Mouse (Mus musculus) spleen, adult 2 months (tissue): Measurements from ENCODE around the gene Plekha1. TPM values are rescaled to one million over a fixed set of nuclear protein-coding genes. Genes with fewer than 3 reads are reported as not detected.

Source experiments
- DNase-seq, 2 experiments: peaks; one replicate each; pipeline versions ENCODE4 v3.0.0 to v3.0.0-alpha.2; 2012 to 2021; ENCODE audit warnings: low spot score in 2 of 2, low read depth in 1 of 2
- H3K27ac ChIP-seq: fragments of 200-500 bp; 2 replicates; pipeline ENCODE4 v1.5.1; 2012; ENCODE audit warnings: low read length, inconsistent platforms; ENCODE audit not compliant: insufficient read depth
- H3K27me3 ChIP-seq: fragments of 200-500 bp; 2 replicates; pipeline ENCODE4 v1.6.1; 2012; ENCODE audit warnings: mild to moderate bottlenecking, moderate library complexity, low read length, inconsistent platforms; ENCODE audit not compliant: control insufficient read depth, insufficient read depth
- H3K36me3 ChIP-seq: fragments of 200-500 bp; 2 replicates; pipeline ENCODE4 v1.6.1; 2012; ENCODE audit warnings: mild to moderate bottlenecking, low read length, inconsistent platforms; ENCODE audit not compliant: control insufficient read depth, insufficient read depth
- H3K4me1 ChIP-seq: fragments of 200-500 bp; 2 replicates; pipeline ENCODE4 v1.6.1; 2011; ENCODE audit warnings: inconsistent platforms; ENCODE audit not compliant: control insufficient read depth, insufficient read depth, insufficient read length
- H3K4me3 ChIP-seq: fragments of 200-500 bp; 2 replicates; pipeline ENCODE4 v1.5.1; 2011; ENCODE audit warnings: mild to moderate bottlenecking, inconsistent platforms; ENCODE audit not compliant: insufficient read depth, insufficient read length; ENCODE audit errors: extremely low read depth
- CTCF ChIP-seq: fragments of 200-500 bp; IDR thresholded peaks from 2 replicates; pipeline ENCODE4 v1.5.1; 2011; ENCODE audit warnings: mild to moderate bottlenecking, inconsistent platforms; ENCODE audit not compliant: insufficient read depth, insufficient read length, insufficient replicate concordance; ENCODE audit errors: extremely low read depth
- POLR2A ChIP-seq: fragments of 200-500 bp; IDR thresholded peaks from 2 replicates; pipeline ENCODE4 v1.6.1; 2011; ENCODE audit warnings: low read depth, low read length, inconsistent platforms
- WGBS: fragments of 180-500 bp; shearing (Covaris S2); methylation state at CpG from one replicate; pipeline ENCODE4 v1.1.7; 2018; 5-methylcytosine and 5-hydroxymethylcytosine counted together
- polyA plus RNA-seq: library from polyadenylated mRNA; depleted of rRNA; stranded (reverse); fragments of >200 nt; gene quantifications from 2 replicates; pipeline ENCODE4 v1.2.3, GENCODE M21; 2012; rRNA removed

Gene Plekha1
- polyA plus RNA-seq, 1 experiment, result 22.5 TPM

DNA sequence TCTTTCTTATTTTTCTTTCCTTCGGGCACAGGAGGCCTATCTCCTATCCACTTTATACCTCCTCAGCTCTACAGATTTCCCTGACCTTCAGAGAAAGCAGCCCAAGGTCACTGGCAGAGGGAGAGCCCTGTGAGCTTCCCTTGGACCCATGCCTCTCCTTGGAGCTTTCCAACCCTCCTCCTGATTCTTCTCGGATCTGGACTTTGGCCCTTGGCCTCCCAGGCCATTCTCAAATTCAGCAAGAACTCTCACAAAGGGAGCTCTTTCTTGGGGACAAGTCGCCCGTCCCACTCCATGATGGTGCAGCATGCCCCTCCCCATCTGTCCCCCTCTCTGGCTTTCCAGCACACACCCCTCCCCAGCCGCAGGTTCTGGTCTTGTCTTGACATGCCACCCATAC lies 85.4 kb downstream of the Plekha1 start:
- H3K4me3 ChIP-seq, result no peak overlapping the region
- TF ChIP-seq CTCF (no peak), POLR2A (no peak)
- 85% methylated on average over 5 of the region's 5 CpGs for WGBS
- H3K4me1 ChIP-seq, result no peaks in the 10 kb centered on the region
- no peak overlapping the region for H3K27ac ChIP-seq
- H3K27me3 ChIP-seq, result no peaks in the 10 kb centered on the region
- no peaks in the 10 kb centered on the region for H3K36me3 ChIP-seq
- DNase-seq, result no peak

- no peak for DNase-seq
- Histone ChIP-seq H3K27ac (no peak overlapping the region), H3K4me3 (no peak overlapping the region), H3K4me1 (no peaks in the 10 kb centered on the region), H3K27me3 (no peaks in the 10 kb centered on the region), H3K36me3 (no peaks in the 10 kb centered on the region)
- WGBS, result 86% methylated on average over 10 of the region's 10 CpGs
- no peak for TF ChIP-seq CTCF
- no peak for TF ChIP-seq POLR2A
Measured at GRCm38 (mm10) chr7:130953376-130953775, 87.8 kb downstream of the Plekha1 start.

- 88% methylated on average over 10 of the region's 10 CpGs for WGBS
- Histone ChIP-seq H3K4me1 (no peaks in the 10 kb centered on the region), H3K27ac (no peak overlapping the region), H3K27me3 (no peaks in the 10 kb centered on the region), H3K36me3 (no peaks in the 10 kb centered on the region), H3K4me3 (no peak overlapping the region)
- no peak for DNase-seq
- TF ChIP-seq CTCF (no peak), POLR2A (no peak)
Measured at GRCm38 (mm10) chr7:130954177-130954601, 88.6 kb downstream of the Plekha1 start.

DNA sequence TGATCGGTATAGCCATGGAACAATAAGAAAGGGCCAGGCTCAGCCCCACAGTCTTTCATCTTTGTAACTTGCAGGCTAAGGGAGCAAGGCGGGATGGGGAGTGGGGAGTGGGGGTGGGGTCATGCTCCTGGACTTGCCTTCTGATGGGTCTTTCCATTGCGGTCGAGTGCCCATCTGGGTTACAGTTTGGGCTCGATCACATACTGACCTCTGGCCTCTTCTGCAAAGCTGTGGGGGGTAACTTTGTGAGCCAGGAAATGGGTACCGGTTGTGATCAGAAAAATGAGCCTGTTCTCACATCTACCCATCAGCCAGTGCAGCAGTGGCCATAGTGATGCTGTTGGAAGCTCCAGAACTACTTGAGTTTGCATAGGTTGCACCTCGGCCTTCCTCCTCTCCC lies 93.0 kb downstream of the Plekha1 start:
- 83% methylated on average over 7 of the region's 7 CpGs for WGBS
- DNase-seq, result no peak

GRCm38 (mm10) chr7:130959868-130960267 lies 94.3 kb downstream of the Plekha1 start:
- no peak for DNase-seq
- H3K27ac ChIP-seq, result no peak overlapping the region
- H3K4me1 ChIP-seq, result no peaks in the 10 kb centered on the region
- TF ChIP-seq POLR2A (no peak), CTCF (no peak)
- no peaks in the 10 kb centered on the region for H3K27me3 ChIP-seq
- H3K4me3 ChIP-seq, result no peak overlapping the region
- 45% methylated on average over 7 of the region's 7 CpGs for WGBS
- no peaks in the 10 kb centered on the region for H3K36me3 ChIP-seq

More for the DNA sequence above, 93.0 kb downstream of the Plekha1 start:
- Histone ChIP-seq H3K27me3 (no peaks in the 10 kb centered on the region), H3K36me3 (no peaks in the 10 kb centered on the region), H3K27ac (no peak overlapping the region; the same call in 1 of the 2 replicates), H3K4me3 (no peak overlapping the region), H3K4me1 (no peaks in the 10 kb centered on the region)
- no peak for TF ChIP-seq CTCF
- TF ChIP-seq POLR2A, result no peak

DNA sequence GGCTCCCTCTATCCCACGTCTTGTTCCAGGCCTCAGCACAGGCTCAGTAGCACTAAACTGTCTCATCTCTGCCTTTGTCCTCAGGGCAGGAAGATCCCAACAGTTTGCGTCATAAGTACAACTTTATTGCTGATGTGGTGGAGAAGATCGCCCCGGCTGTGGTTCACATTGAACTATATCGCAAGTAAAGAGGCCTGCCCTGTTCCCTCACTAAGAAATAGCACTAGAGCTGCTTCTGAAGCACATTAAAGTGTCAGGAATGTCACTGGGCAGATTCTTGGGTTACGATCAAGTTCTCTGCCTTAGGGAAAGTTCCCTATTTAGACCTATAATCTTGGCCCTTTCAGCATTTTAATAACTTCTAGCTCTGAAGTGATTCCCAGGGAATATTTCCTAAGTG lies 95.9 kb downstream of the Plekha1 start:
- H3K4me1 ChIP-seq, result no peaks in the 10 kb centered on the region

More for the DNA sequence above, 95.9 kb downstream of the Plekha1 start:
- H3K36me3 ChIP-seq, result no peaks in the 10 kb centered on the region
- H3K27ac ChIP-seq, result no peak overlapping the region
- 88% methylated on average over 6 of the region's 6 CpGs for WGBS
- no peaks in the 10 kb centered on the region for H3K27me3 ChIP-seq
- no peak for DNase-seq
- TF ChIP-seq POLR2A (no peak), CTCF (no peak)
- H3K4me3 ChIP-seq, result no peak overlapping the region

Other genes starting within 250 kb of the Plekha1 start
- gene Btbd16, start 91.7 kb upstream of the Plekha1 start, polyA plus RNA-seq, result 0.16 and 0.20 TPM in 2 replicates
- gene Htra1, start 70.4 kb downstream of the Plekha1 start, polyA plus RNA-seq, result 37.7 and 47.4 TPM in 2 replicates
- gene Dmbt1, start 166.3 kb downstream of the Plekha1 start, polyA plus RNA-seq, result 114 and 117 TPM in 2 replicates